Mouse (Mus musculus) kidney, postnatal 0 days (tissue): ENCODE measurements at regions not wholly inside any gene's neighbourhood (a gene's known extent, or its start where the extent isn't known, plus 50 kb on each side); places are given as distances from the start of the nearest gene placed in this dataset.
A peak's percentile ranks its signal among the peaks of the same experiment; 100 is the strongest.

ENCODE experiments used
- ATAC-seq: fragments of 200-750 bp; cut with Nextera tagmentation; replicated peaks from 2 replicates; pipeline ENCODE4 v1.8.0; 2017; ENCODE audit warnings: low read depth, moderate number of reproducible peaks, moderate TSS enrichment, moderate library complexity; ENCODE audit not compliant: low FRiP score
- DNase-seq: peaks from one replicate; pipeline ENCODE4 v3.0.0-alpha.2; 2016; ENCODE audit warnings: low spot score
- H3K27ac ChIP-seq: fragments of 300-500 bp; sonication (generic); 2 replicates; pipeline ENCODE4 v1.5.1; 2014; ENCODE audit warnings: mild to moderate bottlenecking
- H3K27me3 ChIP-seq: fragments of 300-500 bp; sonication (generic); 2 replicates; pipeline ENCODE4 v1.6.1; 2014; ENCODE audit warnings: low read length, mixed read lengths; ENCODE audit not compliant: insufficient read depth
- H3K36me3 ChIP-seq: fragments of 300-500 bp; sonication (generic); 2 replicates; pipeline ENCODE4 v1.6.1; 2014; ENCODE audit warnings: low read length, mixed read lengths; ENCODE audit not compliant: insufficient read depth
- H3K4me1 ChIP-seq: fragments of 300-500 bp; sonication (generic); replicated peaks from 2 replicates; pipeline ENCODE4 v1.6.1; 2014; ENCODE audit warnings: antibody characterized with exemption, low read length, mixed read lengths; ENCODE audit not compliant: insufficient read depth
- H3K4me2 ChIP-seq: fragments of 300-500 bp; sonication (generic); 2 replicates; pipeline ENCODE4 v1.6.1; 2014; ENCODE audit warnings: mild to moderate bottlenecking, low read length, moderate library complexity, mixed read lengths
- H3K4me3 ChIP-seq: fragments of 300-500 bp; sonication (generic); replicated peaks from 2 replicates; pipeline ENCODE4 v1.5.1; 2014; ENCODE audit warnings: low read depth, low read length
- H3K9ac ChIP-seq: fragments of 300-500 bp; sonication (generic); 2 replicates; pipeline ENCODE4 v1.6.1; 2014; ENCODE audit warnings: low read depth, low read length
- H3K9me3 ChIP-seq: fragments of 300-500 bp; sonication (generic); replicated peaks from 2 replicates; pipeline ENCODE4 v1.6.1; 2016; ENCODE audit warnings: low read length, inconsistent platforms, mixed read lengths
- CTCF ChIP-seq: IDR thresholded peaks from 2 replicates; pipeline ENCODE4 v1.5.1; 2016; ENCODE audit warnings: antibody characterized with exemption, low read depth, mild to moderate bottlenecking, moderate library complexity
- WGBS: fragments of 180-500 bp; shearing (Covaris S2); extraction: QIAGEN DNeasy Blood & Tissue Kit; methylation state at CpG from one replicate; pipeline ENCODE4 v1.1.7; 2014; 5-methylcytosine and 5-hydroxymethylcytosine counted together

DNA sequence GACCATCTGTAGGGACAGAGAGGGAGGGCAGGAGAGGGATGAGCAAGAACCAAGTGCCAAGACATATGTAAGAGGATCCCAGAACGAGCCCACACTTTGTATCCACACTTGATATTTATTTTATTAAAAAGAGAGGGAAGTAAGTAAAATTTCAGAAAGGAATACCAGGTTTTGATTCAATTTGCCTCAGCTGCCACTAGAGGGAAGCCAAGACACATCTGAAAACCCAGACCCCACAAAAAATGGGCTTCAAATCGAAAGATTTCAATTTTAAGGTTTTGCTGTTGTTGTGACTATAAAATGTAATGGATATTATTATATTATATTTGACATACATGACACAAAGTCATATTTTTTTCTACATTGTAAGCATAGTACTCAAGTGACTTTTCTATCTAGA lies 81.1 kb upstream of the Ptpn13 start:
- ATAC-seq (no peak), DNase-seq (peak; percentile 63)
- no peaks in the 10 kb centered on the region for H3K4me1 ChIP-seq
- no peak overlapping the region for H3K9ac ChIP-seq
- H3K36me3 ChIP-seq, result no peaks in the 10 kb centered on the region
- peak; percentile 88 for TF ChIP-seq CTCF
- no peaks in the 10 kb centered on the region for H3K9me3 ChIP-seq
- no peaks in the 10 kb centered on the region for H3K27me3 ChIP-seq
- WGBS, result 13% methylated on average over 2 of the region's 2 CpGs
- no peak overlapping the region for H3K4me2 ChIP-seq
- H3K27ac ChIP-seq, result no peak overlapping the region
- no peak overlapping the region for H3K4me3 ChIP-seq

DNA sequence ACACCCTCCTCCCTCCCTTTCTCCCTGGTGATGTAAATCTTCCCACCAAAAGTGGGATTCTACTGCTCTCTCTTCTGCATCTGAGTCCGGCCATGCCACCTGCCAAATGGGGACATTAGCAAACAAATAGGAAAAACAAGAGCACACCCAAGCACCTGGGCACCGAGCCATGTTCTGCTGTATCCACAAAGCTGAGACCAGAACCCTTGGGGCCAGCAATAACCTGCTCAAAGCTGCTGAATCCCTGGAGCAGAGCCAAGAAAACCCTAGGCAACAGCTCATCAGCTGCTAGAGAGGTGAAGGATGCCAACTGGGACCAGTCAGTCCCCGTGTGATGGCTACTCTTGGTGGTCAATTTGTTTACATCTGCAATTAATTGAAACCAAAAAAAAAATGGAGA lies 83.5 kb upstream of the Ptpn13 start:
- Histone ChIP-seq H3K4me2 (no peak overlapping the region), H3K4me3 (no peak overlapping the region), H3K9me3 (no peaks in the 10 kb centered on the region), H3K27ac (no peak overlapping the region), H3K36me3 (no peaks in the 10 kb centered on the region), H3K4me1 (no peaks in the 10 kb centered on the region), H3K9ac (no peak overlapping the region), H3K27me3 (no peaks in the 10 kb centered on the region)
- no peak for DNase-seq
- ATAC-seq, result peak; percentile 46; the same call in 1 of the 2 replicates
- TF ChIP-seq CTCF, result no peak
- whole genome bisulfite sequencing, result 39% methylated on average over 3 of the region's 3 CpGs

DNA sequence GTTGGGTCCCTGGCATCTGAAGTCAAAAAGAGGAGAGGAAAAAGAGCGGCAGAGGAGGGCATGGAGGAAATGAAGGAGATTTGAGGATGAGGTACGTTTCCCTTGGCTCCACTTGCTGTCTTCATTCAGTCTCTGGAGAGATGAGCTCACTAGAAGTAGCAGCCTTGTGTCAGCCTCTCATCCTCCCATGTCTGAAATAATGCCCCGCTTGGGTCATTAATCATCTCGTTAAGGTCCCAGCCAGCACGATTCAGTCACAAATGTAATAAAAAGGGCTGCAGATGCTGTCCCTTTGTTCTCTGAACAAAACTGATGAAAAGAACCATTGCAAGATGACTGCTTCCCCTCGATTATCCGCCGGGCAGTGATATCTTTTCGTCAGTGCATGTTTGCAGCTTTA lies 84.4 kb upstream of the Ptpn13 start:
- ATAC-seq (no peak), DNase-seq (no peak)
- Histone ChIP-seq H3K36me3 (no peaks in the 10 kb centered on the region), H3K27ac (no peak overlapping the region), H3K4me1 (peaks cover 7% of the 10 kb centered on the region; the same call in 1 of the 2 replicates), H3K27me3 (no peaks in the 10 kb centered on the region), H3K9me3 (no peaks in the 10 kb centered on the region), H3K4me3 (no peak overlapping the region), H3K4me2 (no peak overlapping the region), H3K9ac (no peak overlapping the region)
- 15% methylated on average over 9 of the region's 9 CpGs for WGBS
- no peak for TF ChIP-seq CTCF

DNA sequence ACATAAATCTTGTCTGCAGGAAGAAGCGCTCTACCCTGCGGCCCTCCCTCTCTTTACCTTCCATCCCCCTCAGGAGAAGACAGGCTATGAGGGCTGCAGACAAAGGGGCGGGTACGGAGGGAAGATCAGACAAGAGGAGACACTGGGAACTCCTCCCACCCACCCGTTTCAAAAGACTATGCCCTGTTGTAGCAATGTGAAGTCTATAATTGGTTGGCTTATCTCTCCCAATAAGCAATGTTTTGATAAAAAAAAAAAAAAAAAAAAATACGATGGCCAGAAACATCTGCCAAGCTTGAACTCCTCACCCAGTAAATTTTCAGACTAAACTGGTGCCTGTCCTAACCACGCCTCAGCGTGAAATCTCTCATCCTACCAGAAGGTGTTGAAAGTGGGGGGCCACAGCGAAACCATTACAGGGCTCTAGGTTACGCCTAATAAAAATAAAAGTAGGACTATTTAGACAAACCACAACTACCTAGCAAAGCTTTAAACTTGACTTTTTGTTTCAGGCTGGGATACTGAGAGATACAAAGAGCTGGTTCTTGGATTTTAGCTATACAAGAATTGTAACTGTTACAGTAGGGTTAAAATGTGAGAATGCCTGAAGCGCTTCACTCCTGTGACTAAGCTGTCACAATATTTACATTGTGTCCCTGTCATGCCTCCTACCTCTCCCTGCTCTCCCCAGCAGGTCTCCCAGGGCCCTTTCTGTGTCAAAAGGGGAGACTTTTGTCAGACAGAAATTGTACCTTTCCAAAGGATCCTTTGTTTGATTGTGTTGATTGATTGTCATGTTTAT lies 88.1 kb upstream of the Ptpn13 start:
- Histone ChIP-seq H3K27me3 (no peaks in the 10 kb centered on the region), H3K27ac (no peak overlapping the region), H3K36me3 (no peaks in the 10 kb centered on the region), H3K9me3 (no peaks in the 10 kb centered on the region), H3K9ac (no peak overlapping the region), H3K4me3 (no peak overlapping the region), H3K4me2 (peak overlapping the region; percentile 38), H3K4me1 (peaks cover 7% of the 10 kb centered on the region; the same call in 1 of the 2 replicates)
- ATAC-seq, result no peak
- DNase-seq, result no peak
- WGBS, result 12% methylated on average over 11 of the region's 11 CpGs
- TF ChIP-seq CTCF, result no peak

DNA sequence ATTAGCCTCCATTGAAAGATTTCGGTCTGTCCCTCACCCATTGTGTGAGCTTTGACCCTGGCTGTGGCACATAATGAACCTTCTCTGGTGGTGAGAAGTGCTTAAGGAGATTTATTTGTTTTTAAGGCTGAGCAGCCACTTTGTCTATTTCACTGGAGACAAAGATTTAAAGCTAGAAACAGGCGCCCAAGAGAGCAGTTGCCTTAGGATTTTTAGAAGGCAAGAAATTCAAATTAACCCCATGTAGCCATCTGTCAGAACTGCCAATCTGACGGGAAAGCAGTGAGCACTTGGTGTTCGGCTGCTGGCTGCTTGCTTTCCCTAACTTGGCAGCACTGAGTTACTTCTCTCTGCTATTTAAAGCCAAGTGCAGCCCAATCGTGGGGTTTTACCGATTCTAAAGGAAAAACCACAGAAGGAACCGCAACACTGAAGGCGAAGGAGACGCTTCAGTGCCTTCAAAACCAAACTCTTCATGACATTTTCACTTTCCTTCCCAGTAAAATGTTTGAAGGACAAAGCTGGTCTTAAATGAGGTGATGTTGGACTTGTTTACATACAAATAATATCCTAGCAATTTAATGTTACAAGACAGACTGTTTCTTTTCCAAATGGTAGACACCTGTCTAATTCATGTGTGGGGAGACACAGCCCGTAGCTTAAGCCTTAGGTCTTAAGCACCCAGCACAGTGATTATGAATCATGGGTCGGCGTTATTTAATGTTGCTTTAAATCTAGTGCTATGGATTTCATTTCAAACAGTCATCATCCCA lies 88.9 kb upstream of the Ptpn13 start:
- WGBS, result 12% methylated on average over 12 of the region's 12 CpGs

DNA sequence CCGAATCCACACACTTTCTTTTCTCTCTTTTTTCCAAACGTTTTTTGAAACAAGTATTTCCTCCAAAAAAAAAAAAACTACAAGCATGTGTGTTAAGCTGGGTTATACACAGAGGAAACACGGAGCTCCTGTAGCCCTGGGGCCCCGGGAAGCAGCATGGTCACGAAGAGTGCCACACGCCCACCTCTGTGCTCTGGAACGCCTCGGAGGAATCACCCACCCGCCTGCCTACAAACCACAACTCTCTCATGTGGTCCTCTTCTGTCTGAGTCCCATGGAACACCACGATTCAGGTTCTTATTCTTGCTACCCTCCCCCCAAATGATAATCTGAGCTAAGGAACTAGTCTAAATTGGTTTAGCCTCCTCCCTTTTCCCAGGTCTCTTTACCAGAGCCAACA lies 98.6 kb upstream of the Ptpn13 start:
- Histone ChIP-seq H3K27ac (no peak overlapping the region), H3K36me3 (no peaks in the 10 kb centered on the region), H3K4me1 (no peaks in the 10 kb centered on the region), H3K9ac (no peak overlapping the region), H3K27me3 (no peaks in the 10 kb centered on the region), H3K9me3 (no peaks in the 10 kb centered on the region), H3K4me3 (no peak overlapping the region), H3K4me2 (no peak overlapping the region)
- 72% methylated on average over 10 of the region's 10 CpGs for WGBS
- DNase-seq (no peak), ATAC-seq (no peak)
- no peak for TF ChIP-seq CTCF

More for the DNA sequence above, 88.9 kb upstream of the Ptpn13 start:
- Histone ChIP-seq H3K9me3 (no peaks in the 10 kb centered on the region), H3K4me1 (peaks cover 7% of the 10 kb centered on the region; the same call in 1 of the 2 replicates), H3K4me3 (no peak overlapping the region), H3K36me3 (no peaks in the 10 kb centered on the region), H3K27ac (0 out of 2 replicates have a peak overlapping the region, but pooled peaks have one; percentile 19), H3K4me2 (peak overlapping the region; percentile 38), H3K9ac (no peak overlapping the region), H3K27me3 (no peaks in the 10 kb centered on the region)
- no peak for TF ChIP-seq CTCF
- ATAC-seq (no peak), DNase-seq (no peak)
